Mouse (Mus musculus) hindbrain, embryonic 11.5 days (tissue): ENCODE measurements at regions not wholly inside any gene's neighbourhood (a gene's known extent, or its start where the extent isn't known, plus 50 kb on each side); places are given as distances from the start of the nearest gene placed in this dataset.

ENCODE experiments used
- ATAC-seq: fragments of 200-750 bp; cut with Nextera tagmentation; 2 replicates; pipeline ENCODE4 v1.8.0; 2017; ENCODE audit warnings: mild to moderate bottlenecking, moderate TSS enrichment, moderate library complexity; ENCODE audit not compliant: low FRiP score
- DNase-seq: peaks from one replicate; pipeline ENCODE4 v3.0.0-alpha.2; 2015; ENCODE audit warnings: low spot score
- H3K27ac ChIP-seq: fragments of 300-500 bp; sonication (generic); 2 replicates; pipeline ENCODE4 v1.5.1; 2014; ENCODE audit warnings: mild to moderate bottlenecking, low read depth, low read length
- H3K27me3 ChIP-seq: fragments of 300-500 bp; sonication (generic); 2 replicates; pipeline ENCODE4 v1.6.1; 2014; ENCODE audit warnings: mild to moderate bottlenecking, low read length, moderate library complexity, mixed read lengths; ENCODE audit not compliant: control insufficient read depth, insufficient read depth
- H3K36me3 ChIP-seq: fragments of 300-500 bp; sonication (generic); 2 replicates; pipeline ENCODE4 v1.6.1; 2014; ENCODE audit warnings: mild to moderate bottlenecking, low read length, moderate library complexity, mixed read lengths; ENCODE audit not compliant: control insufficient read depth, insufficient read depth
- H3K4me1 ChIP-seq: fragments of 300-500 bp; sonication (generic); replicated peaks from 2 replicates; pipeline ENCODE4 v1.6.1; 2014; ENCODE audit warnings: low read length, mixed read lengths; ENCODE audit not compliant: control insufficient read depth, insufficient read depth
- H3K4me2 ChIP-seq: fragments of 300-500 bp; sonication (generic); replicated peaks from 2 replicates; pipeline ENCODE4 v1.6.1; 2014; ENCODE audit warnings: mild to moderate bottlenecking, low read depth, low read length
- H3K4me3 ChIP-seq: fragments of 300-500 bp; sonication (generic); 2 replicates; pipeline ENCODE4 v1.5.1; 2014; ENCODE audit warnings: low read depth, low read length
- H3K9ac ChIP-seq: fragments of 300-500 bp; sonication (generic); 2 replicates; pipeline ENCODE4 v1.6.1; 2014; ENCODE audit warnings: low read depth, low read length
- H3K9me3 ChIP-seq: fragments of 300-500 bp; sonication (generic); 2 replicates; pipeline ENCODE4 v1.6.1; 2016; ENCODE audit warnings: low read length; ENCODE audit not compliant: control insufficient read depth
- WGBS: fragments of 180-500 bp; shearing (Covaris S2); extraction: QIAGEN DNeasy Blood & Tissue Kit; methylation state at CpG from one replicate; pipeline ENCODE4 v1.1.7; 2014; 5-methylcytosine and 5-hydroxymethylcytosine counted together

GRCm38 (mm10) chr6:100176914-100177560 is 110.2 kb downstream of the Rybp start:
- ATAC-seq (no peak), DNase-seq (no peak)
- no peak overlapping the region for H3K9ac ChIP-seq
- H3K27me3 ChIP-seq: peaks cover 3% of the 10 kb centered on the region; the same call in 1 of the 2 replicates
- H3K4me3 ChIP-seq: no peak overlapping the region
- no peaks in the 10 kb centered on the region for H3K9me3 ChIP-seq
- no peak overlapping the region for H3K27ac ChIP-seq
- H3K4me1 ChIP-seq: no peaks in the 10 kb centered on the region
- no peaks in the 10 kb centered on the region for H3K36me3 ChIP-seq
- H3K4me2 ChIP-seq: no peak overlapping the region
- WGBS: 86% methylated on average over 11 of the region's 11 CpGs

DNA sequence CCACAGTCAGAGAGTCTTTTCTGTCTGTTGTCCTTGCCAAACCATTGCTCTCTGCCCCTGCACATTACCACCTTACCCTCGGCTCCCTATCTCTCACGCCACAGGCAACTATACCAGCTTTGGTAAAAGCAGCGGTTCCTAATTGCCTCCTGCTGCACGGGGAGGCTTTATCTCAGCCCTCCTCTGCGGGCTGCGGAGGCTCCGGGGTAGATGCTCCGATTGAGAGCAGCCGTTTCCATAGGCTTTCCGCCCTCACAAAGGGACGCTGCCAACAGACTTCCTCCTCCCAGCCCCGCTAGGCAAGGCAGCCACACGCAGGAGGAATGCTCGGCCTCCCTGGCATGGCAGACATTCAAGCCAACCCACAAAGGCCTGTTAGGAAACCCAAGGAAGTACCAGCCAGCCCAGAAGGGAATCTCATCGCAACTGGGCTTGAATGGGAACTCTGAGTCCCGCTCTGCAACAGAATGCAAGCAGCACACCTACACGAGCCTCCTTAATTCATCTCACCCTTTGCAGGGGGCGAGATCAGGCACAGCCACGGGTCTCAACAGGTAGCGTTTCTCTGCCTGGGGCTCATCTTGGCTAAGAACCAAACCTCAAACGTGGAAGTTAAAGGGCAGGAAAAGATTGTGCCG is 116.5 kb downstream of the Rybp start:
- no peak overlapping the region for H3K4me3 ChIP-seq
- no peak overlapping the region for H3K27ac ChIP-seq
- peaks cover 16% of the 10 kb centered on the region; the same call in 1 of the 2 replicates for H3K27me3 ChIP-seq
- ATAC-seq (no peak), DNase-seq (peak; percentile 41)
- H3K36me3 ChIP-seq: no peaks in the 10 kb centered on the region
- H3K9me3 ChIP-seq: no peaks in the 10 kb centered on the region
- 6% methylated on average over 22 of the region's 22 CpGs for WGBS
- H3K9ac ChIP-seq: peak overlapping the region; percentile 27; the same call in 1 of the 2 replicates
- no peaks in the 10 kb centered on the region for H3K4me1 ChIP-seq
- peak overlapping the region; percentile 19 for H3K4me2 ChIP-seq

DNA sequence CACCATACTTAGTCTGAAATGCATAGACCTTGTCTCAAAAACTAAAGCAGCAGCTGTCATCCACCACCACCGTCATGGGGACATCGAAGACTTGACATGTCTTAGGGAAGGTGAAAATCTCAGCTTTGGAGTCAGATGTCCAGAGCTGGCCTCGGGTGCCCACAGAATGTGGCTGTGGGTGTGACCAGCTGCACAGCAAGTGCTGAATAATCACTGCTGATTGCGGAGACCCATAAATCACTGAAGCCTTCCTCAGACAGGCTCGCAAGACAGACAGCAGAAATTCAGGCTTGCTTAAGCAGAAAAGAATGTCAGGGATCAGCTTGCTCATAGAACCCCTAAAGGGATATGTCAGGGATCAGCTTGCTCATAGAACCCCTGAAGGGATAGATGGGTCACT is 120.0 kb downstream of the Rybp start:
- Histone ChIP-seq H3K27ac (no peak overlapping the region), H3K4me3 (no peak overlapping the region), H3K4me1 (peaks cover 9% of the 10 kb centered on the region), H3K36me3 (no peaks in the 10 kb centered on the region), H3K27me3 (peaks cover 17% of the 10 kb centered on the region; the same call in 1 of the 2 replicates), H3K9me3 (no peaks in the 10 kb centered on the region), H3K9ac (no peak overlapping the region), H3K4me2 (no peak overlapping the region)
- ATAC-seq (no peak), DNase-seq (peak; percentile 15)
- 56% methylated on average over 5 of the region's 5 CpGs for WGBS

GRCm38 (mm10) chr6:100165746-100166145 is 121.5 kb downstream of the Rybp start:
- no peak overlapping the region for H3K9ac ChIP-seq
- peaks cover 9% of the 10 kb centered on the region for H3K4me1 ChIP-seq
- H3K27me3 ChIP-seq: peaks cover 8% of the 10 kb centered on the region; the same call in 1 of the 2 replicates
- H3K36me3 ChIP-seq: no peaks in the 10 kb centered on the region
- 92% methylated on average over 3 of the region's 3 CpGs for WGBS
- ATAC-seq (no peak), DNase-seq (no peak)
- no peak overlapping the region for H3K4me2 ChIP-seq
- no peak overlapping the region for H3K27ac ChIP-seq
- no peaks in the 10 kb centered on the region for H3K9me3 ChIP-seq
- H3K4me3 ChIP-seq: no peak overlapping the region

- Histone ChIP-seq H3K36me3 (no peaks in the 10 kb centered on the region), H3K27me3 (peaks cover 7% of the 10 kb centered on the region; the same call in 1 of the 2 replicates), H3K9me3 (no peaks in the 10 kb centered on the region), H3K4me1 (peaks cover 9% of the 10 kb centered on the region), H3K9ac (no peak overlapping the region), H3K4me2 (no peak overlapping the region), H3K27ac (no peak overlapping the region), H3K4me3 (no peak overlapping the region)
- ATAC-seq: 0 out of 2 replicates have a peak, but pooled peaks have one; percentile 1
- peak; percentile 43 for DNase-seq
- 25% methylated on average over 4 of the region's 4 CpGs for WGBS
Measured at GRCm38 (mm10) chr6:100164162-100164561, 123.1 kb downstream of the Rybp start.

DNA sequence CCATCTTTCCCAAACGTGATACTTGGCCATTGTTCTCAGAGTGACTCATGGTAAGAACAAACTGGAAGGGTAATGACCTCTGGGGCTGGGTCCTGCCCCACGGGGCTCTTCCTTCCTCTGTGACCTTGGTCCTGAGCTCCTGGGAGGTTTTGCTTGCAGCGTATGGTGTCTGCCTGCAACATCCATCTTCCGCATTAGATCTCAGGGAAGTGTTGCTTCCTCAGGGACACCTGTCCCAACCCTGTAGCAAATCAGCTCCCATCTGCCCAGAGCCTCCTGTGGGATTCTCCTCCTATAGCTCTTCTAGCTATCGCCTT is 123.5 kb downstream of the Rybp start:
- ATAC-seq (0 out of 2 replicates have a peak, but pooled peaks have one; percentile 5), DNase-seq (peak; percentile 33)
- Histone ChIP-seq H3K4me3 (no peak overlapping the region), H3K4me1 (peaks cover 9% of the 10 kb centered on the region), H3K9me3 (no peaks in the 10 kb centered on the region), H3K36me3 (no peaks in the 10 kb centered on the region), H3K4me2 (no peak overlapping the region; the same call in 1 of the 2 replicates), H3K27ac (0 out of 2 replicates have a peak overlapping the region, but pooled peaks have one; percentile 42), H3K9ac (no peak overlapping the region), H3K27me3 (peaks cover 7% of the 10 kb centered on the region; the same call in 1 of the 2 replicates)
- WGBS: 36% methylated on average over 5 of the region's 5 CpGs

DNA sequence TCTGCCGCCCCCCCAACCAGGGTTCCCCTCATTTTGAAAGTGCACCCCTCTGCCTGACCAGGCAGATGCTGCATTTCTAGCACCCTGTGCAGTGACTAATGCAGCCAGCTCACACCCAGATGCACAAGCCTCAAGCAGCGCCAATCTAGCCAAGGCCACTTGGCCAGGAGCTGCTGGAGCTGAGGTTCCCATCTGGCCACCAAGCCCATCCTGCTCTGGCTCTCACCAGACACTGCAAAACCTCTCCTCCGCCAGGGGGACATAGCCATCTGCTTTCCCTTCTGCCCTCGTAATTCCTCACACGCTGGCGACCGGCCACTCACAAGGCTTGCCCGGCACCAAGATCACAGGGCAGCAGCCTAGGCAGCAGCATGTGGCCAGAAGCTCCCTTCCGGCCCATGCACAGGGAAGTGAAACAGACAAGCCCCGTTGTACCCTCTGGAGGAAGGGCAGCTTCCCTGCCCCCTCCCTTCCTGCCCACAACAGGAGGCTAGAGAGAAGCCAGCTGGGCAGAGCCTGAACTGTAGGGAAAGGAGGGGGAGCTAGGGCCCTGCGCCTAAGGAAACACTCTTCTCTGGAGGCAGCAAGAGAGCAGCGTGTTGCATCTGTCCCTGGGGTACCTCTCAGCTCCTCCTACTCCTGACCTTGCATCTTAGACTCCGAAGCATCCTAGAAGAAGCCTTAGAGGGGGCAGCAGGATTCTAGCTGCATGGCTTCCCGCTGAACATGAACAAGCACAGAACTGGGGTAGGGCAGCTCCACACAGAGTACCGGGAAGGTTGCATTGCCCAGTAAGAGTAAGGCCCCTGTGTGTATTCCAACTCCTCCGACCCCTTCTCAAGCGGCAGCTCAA is 124.1 kb downstream of the Rybp start:
- no peaks in the 10 kb centered on the region for H3K9me3 ChIP-seq
- peaks cover 9% of the 10 kb centered on the region for H3K4me1 ChIP-seq
- no peak overlapping the region for H3K4me3 ChIP-seq
- peak; percentile 80 for DNase-seq
- H3K27me3 ChIP-seq: peaks cover 7% of the 10 kb centered on the region; the same call in 1 of the 2 replicates
- 0 out of 2 replicates have a peak overlapping the region, but pooled peaks have one; percentile 42 for H3K27ac ChIP-seq
- peak overlapping the region; percentile 45; the same call in 1 of the 2 replicates for H3K9ac ChIP-seq
- H3K36me3 ChIP-seq: no peaks in the 10 kb centered on the region
- peak; percentile 85 for ATAC-seq
- H3K4me2 ChIP-seq: peak overlapping the region; percentile 34
- WGBS: 10% methylated on average over 17 of the region's 17 CpGs

GRCm38 (mm10) chr6:100160670-100161069 is 126.6 kb downstream of the Rybp start:
- Histone ChIP-seq H3K4me3 (no peak overlapping the region), H3K27ac (no peak overlapping the region), H3K4me1 (peaks cover 9% of the 10 kb centered on the region), H3K9me3 (no peaks in the 10 kb centered on the region), H3K27me3 (peaks cover 3% of the 10 kb centered on the region; the same call in 1 of the 2 replicates), H3K4me2 (no peak overlapping the region), H3K9ac (no peak overlapping the region), H3K36me3 (no peaks in the 10 kb centered on the region)
- ATAC-seq (no peak), DNase-seq (no peak)
- WGBS: 48% methylated on average over 8 of the region's 8 CpGs
